Mouse (Mus musculus): ENCODE data around the gene Styx. TPM values are rescaled to one million over a fixed set of nuclear protein-coding genes. Genes with fewer than 3 reads are reported as not detected.
"Not testable (repeated sequence)": the region's sequence is repeated elsewhere in the genome, so short reads cannot be mapped to it uniquely, and the experiment has no call there.

Gene Styx
- total RNA-seq, 2 experiments from 2014 or later: 47.3 to 62.4 TPM

- not testable (repeated sequence) for DNase-seq
These were observed 115.5 kb downstream of the Styx start for GRCm38 (mm10) chr14:45466371-45466770.

- DNase-seq: no peak
These were observed 118.6 kb downstream of the Styx start for GRCm38 (mm10) chr14:45469446-45469845.

Small RNA genes lying within 50 kb of the gene (microRNA-seq; reads per million reads assigned to microRNA genes)
- 0 reads per million in 2 experiments for gene Gm25353 (ENCODE audit: borderline replicate concordance in 2 of 2)

Other genes starting within 250 kb of the Styx start
- 1 to 10 TPM; 1.7 to 3.0 TPM for gene Gpr137c, start 131.4 kb upstream of the Styx start, total RNA-seq (2021)
- 1 to 10 TPM; 6.4 to 7.5 TPM for gene Txndc16, start 130.8 kb upstream of the Styx start, total RNA-seq (2021)
- 1 to 10 TPM; 5.0 to 8.6 TPM for gene Ero1l, start 32.3 kb upstream of the Styx start, total RNA-seq (2021)
- gene Psmc6, start 21.3 kb upstream of the Styx start, total RNA-seq (2021): 100 to 1,000 TPM in 1 of 2 experiments, 10 to 100 TPM in 1; 95.6 to 107 TPM
- 1 to 10 TPM; 9.2 to 9.7 TPM for gene Gnpnat1, start 53.8 kb downstream of the Styx start, total RNA-seq (2021)
- 100 to 1,000 TPM; 179 to 224 TPM for gene Fermt2, start 179.0 kb downstream of the Styx start, total RNA-seq (2021)